Mouse (Mus musculus) neural tube, embryonic 12.5 days (tissue): ENCODE data around the gene Cxadr. TPM values are rescaled to one million over a fixed set of nuclear protein-coding genes. Genes with fewer than 3 reads are reported as not detected.

ENCODE experiments used
- polyA plus RNA-seq: library from polyadenylated mRNA; unstranded; fragments of >200 nt; fragmentation: Nextera tagmentation; extraction: Ambion mirVana; gene quantifications from 2 replicates; pipeline ENCODE4 v1.2.1, GENCODE M21; 2016

Gene Cxadr
- polyA plus RNA-seq, 1 experiment from 2014 or later, result 85.4 TPM

Other genes starting within 250 kb of the Cxadr start
- 35.8 and 37.6 TPM in 2 replicates for gene Btg3, start 75.7 kb downstream of the Cxadr start, polyA plus RNA-seq